Mouse (Mus musculus) heart, adult 2 months (tissue): ENCODE measurements around the gene Prickle2.

ENCODE experiments used
- CTCF ChIP-seq: fragments of 200-600 bp; IDR thresholded peaks from 2 replicates; pipeline ENCODE4 v1.8.1; 2022; ENCODE audit warnings: antibody characterized with exemption, mild to moderate bottlenecking, moderate library complexity
- POLR2A ChIP-seq: fragments of 200-500 bp; IDR thresholded peaks from 2 replicates; pipeline ENCODE4 v1.6.1; 2011; ENCODE audit warnings: mild to moderate bottlenecking, low read depth, low read length, control low read depth; ENCODE audit not compliant: insufficient read depth

DNA sequence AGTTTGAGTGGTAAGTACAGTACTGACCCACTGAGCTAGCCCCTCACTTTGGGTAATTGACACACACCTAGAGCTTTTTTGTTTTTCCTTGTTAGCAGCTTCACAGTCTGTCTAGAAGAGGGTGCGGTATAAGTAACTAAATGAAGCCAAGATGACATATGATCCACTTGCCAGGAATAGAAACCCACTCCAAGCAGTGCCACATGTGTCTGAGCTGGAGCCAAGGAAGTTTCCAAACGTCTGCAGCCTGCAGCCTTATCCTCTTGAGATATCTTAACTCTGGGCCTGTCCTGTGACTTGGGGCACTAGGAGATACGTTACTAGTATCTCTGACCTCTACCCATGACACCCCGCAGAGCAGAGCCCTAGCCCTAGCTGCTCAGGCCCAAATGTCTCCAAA, 43.5 kb upstream of the Prickle2 start:
- TF ChIP-seq POLR2A, result no peak
- no peak for TF ChIP-seq CTCF
